Mouse (Mus musculus): ENCODE measurements around the gene Tspan1. TPM values are rescaled to one million over a fixed set of nuclear protein-coding genes. Genes with fewer than 3 reads are reported as not detected.

Gene Tspan1
- 5.0 and 7.1 TPM in 2 replicates for total RNA-seq (2017)

DNA sequence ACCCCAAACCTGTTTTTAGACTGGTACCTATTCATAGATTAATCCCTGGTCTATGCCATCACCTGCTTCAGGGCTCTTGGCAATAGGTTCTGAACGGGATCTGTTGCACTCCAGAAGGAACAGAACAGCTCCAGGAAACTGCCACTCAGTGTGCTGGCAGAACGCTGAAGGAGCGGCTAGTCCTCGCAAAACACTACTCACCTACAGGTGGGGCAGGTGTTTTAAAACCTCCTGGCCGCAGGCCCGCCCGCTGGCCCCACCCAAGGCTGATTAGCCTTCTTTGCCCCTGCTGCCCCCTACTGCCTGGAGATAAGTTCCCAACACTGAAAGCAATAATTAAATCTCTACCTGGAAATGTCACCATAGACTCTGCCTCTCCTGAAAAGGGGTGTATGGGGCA is at the start of gene Tspan1:
Gene Tspan1 (minus strand): TSS at position 198 of the 400 bp plus-strand sequence.
- no peak for ATAC-seq (ENCODE audit: extremely low read depth, insufficient number of reproducible peaks, low FRiP score, poor library complexity, severe bottlenecking)

DNA sequence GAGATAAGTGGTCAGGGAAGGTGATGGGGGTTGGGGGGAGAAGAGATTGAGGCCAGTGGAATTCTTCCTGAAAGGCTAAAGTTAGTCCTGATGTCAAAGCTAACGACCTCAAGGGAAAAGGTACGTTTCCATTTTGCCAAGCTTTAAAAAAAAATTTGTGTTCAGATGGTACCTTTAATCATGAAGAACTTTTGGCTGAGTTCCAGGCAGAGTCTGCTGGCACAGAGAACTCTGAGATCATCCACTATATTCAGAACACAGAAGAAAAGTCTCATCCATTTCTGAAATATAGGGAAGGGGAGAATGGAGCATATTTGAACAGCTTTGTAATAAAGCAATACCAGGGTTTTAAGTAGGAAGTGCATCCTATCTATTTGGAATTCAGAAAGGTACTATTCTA is 49.6 kb upstream of the Tspan1 start:
- ATAC-seq (ENCODE audit: extremely low read depth, insufficient number of reproducible peaks, low FRiP score, poor library complexity, severe bottlenecking): no peak

DNA sequence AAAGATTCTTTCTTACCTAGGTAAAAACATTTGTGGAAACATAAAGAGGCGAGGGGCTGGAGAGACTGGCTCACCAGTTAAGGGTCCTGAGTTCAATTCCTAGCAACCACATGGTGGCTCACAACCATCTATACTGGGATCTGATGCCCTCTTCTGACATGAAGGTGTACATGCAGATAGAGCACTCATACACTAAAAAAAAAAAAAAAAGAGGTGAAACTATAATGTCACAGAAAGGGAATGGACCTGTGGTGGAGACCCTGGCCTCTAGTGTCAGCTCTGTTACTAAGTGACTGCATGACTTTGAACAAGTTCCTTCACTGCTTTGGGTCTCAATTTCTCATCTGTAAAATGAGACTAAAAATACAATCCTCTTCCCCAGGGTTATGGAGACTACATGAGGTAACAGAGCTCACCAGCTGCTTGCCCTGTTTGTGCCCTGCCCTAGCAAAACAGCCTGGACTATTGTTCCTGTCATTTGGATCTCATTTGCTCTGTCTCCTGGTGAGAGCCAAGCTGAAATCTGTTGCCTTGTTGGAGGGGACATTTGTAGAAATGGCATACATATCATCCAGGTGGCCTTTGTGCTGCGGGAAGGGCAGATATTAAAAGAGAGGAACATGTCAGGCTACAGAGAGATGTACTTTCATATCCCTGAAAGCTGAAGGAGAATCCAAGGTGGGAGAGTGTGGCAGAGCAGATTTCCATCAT is 48.6 kb upstream of the Tspan1 start:
- no peak for ATAC-seq (ENCODE audit: extremely low read depth, insufficient number of reproducible peaks, low FRiP score, poor library complexity, severe bottlenecking)

DNA sequence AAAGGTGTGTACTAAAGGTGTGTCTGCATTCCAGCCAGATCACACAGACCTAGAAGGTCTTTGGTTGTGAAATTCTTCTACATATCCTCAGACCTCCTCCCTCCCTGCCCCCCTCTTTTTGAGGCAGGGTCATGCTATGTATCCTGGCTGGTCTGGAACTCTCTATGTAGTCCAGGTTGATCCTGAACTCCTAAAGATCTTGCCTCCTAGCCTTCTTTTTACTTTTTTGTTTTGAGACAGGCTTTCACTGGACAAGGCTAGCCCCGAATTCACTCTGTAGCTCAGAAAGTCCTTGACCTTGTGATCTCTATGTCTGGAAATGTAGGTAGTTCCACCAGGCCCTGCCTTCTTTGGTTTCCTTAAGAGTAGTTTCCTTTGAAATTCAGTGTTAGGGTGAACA is 41.5 kb upstream of the Tspan1 start:
- no peak for ATAC-seq (ENCODE audit: extremely low read depth, insufficient number of reproducible peaks, low FRiP score, poor library complexity, severe bottlenecking)

DNA sequence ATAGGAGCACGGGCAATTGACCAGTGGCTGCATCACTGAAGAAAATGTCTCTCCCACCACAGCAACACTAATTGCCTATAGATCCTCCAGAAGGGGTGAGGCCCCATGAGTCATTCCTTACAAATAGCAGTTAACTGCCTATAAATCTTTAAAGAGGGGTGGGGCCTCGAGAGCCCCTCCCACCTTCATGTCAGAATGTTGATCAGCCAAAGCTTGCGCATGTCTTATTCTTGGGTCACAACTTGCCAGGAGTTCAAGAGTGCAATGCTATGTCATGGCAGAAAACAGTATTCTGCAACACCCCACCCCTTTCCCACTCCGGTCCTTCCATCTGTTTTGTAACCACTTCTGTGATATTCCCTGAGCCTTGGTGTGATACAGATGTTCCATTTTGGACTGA is 39.1 kb upstream of the Tspan1 start:
- ATAC-seq (ENCODE audit: extremely low read depth, insufficient number of reproducible peaks, low FRiP score, poor library complexity, severe bottlenecking): no peak

DNA sequence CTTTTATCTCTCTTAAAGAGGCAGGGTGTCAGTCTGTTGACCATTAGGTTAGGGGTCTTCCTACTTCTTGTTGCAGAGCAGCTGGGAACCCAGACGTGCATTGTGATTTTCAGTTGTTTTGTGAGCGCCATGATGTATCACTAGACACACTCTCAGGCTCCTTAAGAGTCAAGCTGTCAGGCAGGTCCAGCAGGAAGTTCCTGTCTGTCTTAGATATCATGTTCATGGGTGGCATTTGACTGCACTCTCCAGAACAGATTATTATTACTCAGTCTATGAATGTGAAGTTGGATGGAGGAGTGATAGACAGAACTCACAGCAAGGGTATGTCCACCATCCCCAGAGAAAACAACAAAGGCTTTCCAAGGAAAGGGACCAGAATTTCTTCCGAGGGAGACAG is 37.0 kb upstream of the Tspan1 start:
- ATAC-seq (ENCODE audit: extremely low read depth, insufficient number of reproducible peaks, low FRiP score, poor library complexity, severe bottlenecking): no peak

DNA sequence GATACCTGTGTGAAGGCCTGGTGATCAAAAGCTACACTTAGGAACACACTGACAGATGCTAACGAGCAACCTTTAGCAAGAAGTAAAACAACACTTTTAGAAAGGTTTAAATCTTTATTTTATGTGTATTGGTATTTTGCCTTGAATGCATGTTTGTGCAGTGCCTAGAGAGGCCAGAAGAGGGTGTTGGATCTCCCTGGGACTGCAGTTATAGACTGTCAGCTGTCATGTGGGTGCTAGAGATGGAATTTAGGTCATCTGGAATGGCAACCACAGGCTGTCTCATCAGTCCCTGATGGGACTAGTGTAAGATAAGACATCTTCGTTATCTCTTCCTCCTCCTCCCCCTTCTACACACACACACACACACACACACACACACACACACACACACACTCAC is 31.0 kb upstream of the Tspan1 start:
- no peak for ATAC-seq (ENCODE audit: extremely low read depth, insufficient number of reproducible peaks, low FRiP score, poor library complexity, severe bottlenecking)

DNA sequence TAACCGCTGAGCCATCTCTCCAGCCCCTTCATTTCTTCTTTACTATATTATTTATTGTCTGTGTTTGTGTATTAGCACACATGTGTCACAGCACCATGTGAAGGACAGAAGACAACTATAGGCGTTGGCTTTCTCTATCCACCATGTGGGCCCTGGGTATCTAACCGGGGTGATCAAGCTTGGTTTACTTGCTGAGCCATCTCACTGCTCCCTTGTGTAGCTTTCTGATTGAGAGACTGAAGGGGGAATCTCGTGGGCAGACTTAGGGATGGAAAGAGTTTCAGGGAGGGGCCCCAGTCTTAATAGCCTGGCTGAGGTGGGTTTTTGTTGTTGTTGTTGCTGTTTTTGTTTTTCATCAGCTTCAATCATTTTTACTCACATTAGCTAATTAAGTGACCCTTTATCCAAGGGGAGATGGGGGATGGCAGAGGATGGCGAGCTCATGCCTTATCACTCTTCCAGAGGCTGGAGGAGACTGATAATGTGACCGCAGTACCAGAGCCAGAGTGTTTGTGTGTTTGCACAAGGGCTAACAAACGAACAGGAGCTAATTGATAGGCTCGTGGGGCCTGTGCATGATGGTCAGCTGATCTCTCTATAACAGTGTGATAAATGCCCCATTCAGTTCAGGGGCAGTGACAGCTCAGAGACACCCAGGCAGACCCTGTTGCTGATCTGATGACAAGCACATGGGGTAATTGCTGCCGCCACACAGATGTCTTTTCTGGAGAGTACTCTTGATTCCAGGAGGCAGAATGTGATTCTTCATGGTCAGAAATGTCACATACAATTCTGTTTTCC is 26.4 kb upstream of the Tspan1 start:
- no peak for ATAC-seq (ENCODE audit: extremely low read depth, insufficient number of reproducible peaks, low FRiP score, poor library complexity, severe bottlenecking)

DNA sequence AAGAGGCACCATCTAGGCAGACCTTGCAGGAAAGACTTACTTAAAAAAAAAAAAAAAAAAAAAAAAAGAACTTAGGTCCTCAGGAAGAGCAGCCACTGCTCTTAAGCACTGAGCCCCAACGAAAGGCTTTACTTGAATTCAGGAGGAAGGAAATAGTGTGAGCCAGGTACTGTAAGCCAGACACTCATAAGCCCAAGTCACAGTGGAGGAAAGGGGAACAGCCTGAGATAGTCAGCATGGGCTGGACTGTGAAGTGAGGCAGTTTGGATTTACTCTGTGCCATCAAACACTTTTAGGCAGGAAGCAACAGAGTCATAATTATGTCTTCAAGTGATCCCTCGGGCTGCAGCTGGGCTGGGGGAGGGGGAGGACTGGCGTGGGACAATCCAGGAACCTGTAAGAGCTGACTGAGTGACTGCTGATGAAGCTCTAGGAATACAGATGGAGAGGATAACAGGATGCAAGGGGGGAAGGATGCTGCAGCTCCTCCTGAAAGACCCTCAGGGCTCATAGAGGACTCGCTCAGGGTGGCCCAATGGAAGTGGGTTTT is 25.0 kb upstream of the Tspan1 start:
- ATAC-seq (ENCODE audit: extremely low read depth, insufficient number of reproducible peaks, low FRiP score, poor library complexity, severe bottlenecking): no peak

DNA sequence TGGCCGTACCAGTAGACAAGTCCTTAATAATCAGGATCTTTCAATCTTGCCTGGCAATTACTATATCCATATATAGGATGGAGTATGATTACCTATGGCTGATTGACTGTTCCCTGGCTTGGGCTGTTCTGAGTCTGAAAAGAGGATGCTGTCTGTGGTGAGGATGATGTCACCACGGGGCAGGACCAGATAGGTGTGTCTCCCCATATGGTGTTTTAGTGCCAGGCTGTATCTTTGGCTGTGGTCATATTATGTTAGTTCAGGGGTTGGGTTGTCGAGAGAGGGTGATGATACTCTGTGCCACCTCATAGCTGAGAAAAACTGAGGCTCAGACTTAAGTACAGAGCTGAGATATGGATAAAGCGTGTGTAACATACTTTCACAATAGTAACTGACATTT is 17.7 kb upstream of the Tspan1 start:
- no peak for ATAC-seq (ENCODE audit: extremely low read depth, insufficient number of reproducible peaks, low FRiP score, poor library complexity, severe bottlenecking)

DNA sequence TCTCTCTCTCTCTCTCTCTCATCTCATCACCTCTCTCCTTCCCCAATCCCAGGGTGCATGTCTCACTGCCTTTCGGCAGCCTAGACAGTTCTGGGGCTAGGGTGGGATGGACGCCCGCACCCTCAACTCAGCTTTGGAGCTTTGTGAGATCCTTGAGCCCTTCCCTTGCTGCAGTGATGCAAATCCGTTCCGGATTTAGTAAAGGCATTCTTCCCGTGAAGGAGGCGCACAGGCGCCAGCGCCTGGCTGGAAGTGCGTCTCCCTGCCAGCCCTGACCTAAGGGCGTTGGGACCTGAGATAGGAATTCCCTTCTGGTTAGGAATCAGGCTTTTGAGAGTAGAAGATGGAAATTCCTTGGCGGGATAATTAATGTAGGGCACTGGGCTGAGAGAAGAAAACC is 15.3 kb upstream of the Tspan1 start:
- ATAC-seq (ENCODE audit: extremely low read depth, insufficient number of reproducible peaks, low FRiP score, poor library complexity, severe bottlenecking): no peak

DNA sequence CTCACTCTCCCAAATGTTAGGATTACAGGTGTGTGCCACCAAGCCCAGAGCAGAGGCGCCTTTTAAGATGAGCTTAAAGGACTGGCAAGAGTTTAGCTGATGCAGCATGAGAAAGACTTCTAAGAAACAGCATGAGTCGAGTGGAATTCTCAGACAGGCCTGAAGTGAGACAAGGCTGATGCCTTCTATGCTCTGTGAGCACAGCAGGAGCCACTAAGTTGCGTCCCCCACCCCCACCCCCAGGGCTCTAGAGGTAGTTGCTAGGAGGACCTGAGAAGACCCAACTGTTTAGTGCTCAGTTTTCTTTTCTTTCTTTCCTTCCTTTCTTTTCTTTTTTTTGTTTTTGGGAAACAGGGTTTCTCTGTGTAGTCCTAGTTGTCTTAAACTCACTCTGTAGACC is 14.7 kb upstream of the Tspan1 start:
- ATAC-seq (ENCODE audit: extremely low read depth, insufficient number of reproducible peaks, low FRiP score, poor library complexity, severe bottlenecking): no peak

DNA sequence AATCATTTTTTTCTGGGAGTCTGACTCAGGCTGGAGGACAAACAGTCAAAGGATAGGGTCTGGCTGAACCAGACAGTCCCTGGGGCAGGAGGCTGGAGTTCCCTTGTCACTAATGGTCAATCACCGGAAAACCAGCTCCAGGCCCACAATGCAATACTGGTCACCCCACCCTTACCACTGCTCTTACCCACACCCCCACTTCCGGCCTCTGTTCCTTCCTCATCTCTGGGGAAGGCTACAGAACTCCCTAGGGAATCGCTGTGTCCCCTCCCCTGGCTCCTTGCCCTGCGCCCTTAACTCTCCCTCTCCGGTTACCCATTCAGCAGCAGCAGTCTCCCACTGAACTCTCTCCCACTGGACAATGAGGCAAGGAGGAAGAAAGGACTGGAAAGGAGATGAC is 9.7 kb upstream of the Tspan1 start:
- ATAC-seq (ENCODE audit: extremely low read depth, insufficient number of reproducible peaks, low FRiP score, poor library complexity, severe bottlenecking): peak; percentile 30; the same call in 1 of the 2 replicates

DNA sequence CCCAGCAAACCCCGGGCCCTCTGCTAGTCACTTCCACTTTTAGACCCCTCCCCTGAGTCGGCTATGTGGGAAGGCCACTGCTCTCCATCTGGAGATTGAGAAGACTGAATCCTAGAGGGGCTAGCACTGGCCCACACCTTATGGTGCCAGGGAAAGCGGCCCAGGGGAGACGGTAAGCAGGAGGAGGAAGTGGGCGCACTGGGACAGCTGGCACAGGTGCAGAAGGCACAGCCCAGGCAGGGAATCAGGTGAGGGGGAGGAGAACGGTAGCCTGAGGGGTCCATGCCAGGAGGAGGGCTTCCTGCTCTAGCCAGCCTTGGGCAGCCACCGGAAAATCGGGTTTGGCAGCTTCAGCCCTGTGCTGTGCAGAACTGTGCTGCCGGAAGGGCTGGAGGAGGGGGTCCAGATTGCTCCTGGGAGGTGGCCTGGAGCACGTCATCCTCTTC is 9.2 kb upstream of the Tspan1 start:
- ATAC-seq (ENCODE audit: extremely low read depth, insufficient number of reproducible peaks, low FRiP score, poor library complexity, severe bottlenecking): peak; percentile 6; the same call in 1 of the 2 replicates

DNA sequence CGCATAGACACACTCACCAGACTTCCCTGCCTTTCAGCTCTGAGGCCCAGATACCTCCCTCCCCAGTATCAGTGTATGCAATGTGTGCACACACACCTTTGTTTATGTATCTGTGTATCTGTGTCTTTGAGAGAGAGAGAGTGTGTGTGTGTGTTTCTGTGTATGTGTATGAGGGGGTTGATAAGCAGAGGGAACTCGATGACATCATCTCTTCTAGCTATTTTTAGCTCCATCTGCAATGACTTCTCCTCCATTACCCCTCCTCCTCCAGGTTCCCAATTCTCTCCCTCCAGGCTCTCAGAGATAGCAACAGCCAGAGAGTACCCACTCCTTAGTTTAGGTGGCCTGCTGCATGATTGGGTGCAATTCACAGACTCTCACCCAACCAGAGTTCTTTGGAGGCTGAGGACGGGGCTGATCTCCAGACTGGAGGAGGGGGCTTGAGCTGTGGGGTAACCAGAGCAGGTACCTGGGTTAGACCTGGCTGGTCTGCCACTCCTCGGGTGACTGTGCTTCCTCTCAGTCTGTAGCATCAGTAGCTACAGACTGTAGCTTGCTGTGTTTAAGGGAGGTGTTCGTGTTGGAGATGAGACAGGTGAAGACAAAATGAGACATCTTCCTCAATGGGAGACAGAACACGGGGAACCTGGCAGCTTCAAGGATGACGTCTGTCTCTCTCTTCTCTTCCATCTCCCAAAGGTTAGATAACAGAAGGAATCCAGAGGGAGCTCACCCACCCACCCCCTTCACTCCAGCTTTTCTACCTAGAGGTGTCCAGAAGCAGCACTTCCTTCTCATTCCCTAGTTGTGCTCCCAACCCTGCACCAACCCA is 8.5 kb upstream of the Tspan1 start:
- no peak for ATAC-seq (ENCODE audit: extremely low read depth, insufficient number of reproducible peaks, low FRiP score, poor library complexity, severe bottlenecking)

DNA sequence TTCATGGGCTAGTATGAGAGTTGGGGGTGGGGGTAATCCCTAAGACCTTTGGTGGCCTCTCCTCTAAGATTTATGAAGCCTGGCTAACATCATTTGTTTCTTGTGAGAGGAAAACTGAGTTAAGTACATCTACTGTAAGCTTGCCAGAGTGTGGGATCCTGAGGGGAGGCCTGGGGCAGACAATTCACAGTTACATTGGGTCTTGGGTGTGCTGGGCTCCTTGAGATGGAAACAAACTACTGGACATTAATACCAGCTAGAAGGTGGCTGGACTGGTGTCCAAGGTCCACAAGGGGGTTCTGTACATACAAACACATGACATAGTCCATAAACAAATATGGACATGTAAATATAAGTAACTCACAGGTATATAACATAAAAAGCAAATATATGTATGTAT is 7.7 kb upstream of the Tspan1 start:
- ATAC-seq (ENCODE audit: extremely low read depth, insufficient number of reproducible peaks, low FRiP score, poor library complexity, severe bottlenecking): no peak

DNA sequence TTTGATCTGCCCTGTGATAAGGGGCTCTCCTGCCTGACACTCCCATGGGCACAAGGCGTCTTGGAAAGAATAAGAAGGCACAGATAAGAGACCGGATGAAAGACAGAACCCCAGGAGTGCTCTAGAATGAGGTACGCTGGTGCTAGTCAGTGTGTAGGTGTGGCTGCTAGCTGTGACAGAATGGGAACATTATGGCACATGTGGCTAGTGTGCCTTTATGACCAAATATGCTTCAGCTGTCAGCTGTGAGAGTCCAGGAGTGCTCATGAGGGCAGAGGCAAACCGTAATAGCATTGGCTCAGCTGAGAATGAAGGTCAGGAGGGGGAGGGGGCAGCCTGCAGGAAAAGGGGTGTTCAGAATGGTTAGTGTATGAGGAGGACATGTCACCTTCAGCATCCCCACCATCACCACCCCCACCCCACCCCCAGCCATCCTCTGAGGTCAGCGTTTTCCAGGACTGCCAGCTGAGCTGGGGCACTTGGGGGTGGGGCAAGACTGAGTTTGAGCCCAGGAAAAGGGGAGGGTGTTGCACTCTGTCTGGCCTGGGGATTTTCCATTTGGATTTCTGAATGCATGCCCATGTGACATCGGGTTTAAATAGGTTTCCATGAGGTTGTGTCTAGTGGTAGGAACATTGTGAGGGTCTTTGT is 7.2 kb upstream of the Tspan1 start:
- ATAC-seq (ENCODE audit: extremely low read depth, insufficient number of reproducible peaks, low FRiP score, poor library complexity, severe bottlenecking): no peak

DNA sequence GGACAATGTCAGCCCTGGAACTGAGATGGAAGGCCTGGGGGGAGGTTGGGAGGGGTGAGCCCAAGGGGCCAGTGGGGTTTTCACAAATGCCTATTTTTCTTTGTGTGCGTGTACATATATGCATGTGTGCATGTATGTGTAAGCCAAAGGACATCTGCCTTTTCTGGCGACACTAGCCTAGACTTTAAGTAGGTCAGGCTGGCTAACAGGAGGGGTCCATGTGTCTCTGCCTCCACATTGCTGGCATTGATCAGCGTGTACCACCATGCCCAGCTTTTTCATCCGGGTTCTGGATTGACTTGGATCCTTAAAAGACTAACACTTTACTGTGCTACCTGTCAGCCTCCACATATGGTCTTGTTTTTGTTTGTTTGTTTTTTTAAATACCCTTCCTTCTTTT is 6.4 kb upstream of the Tspan1 start:
- no peak for ATAC-seq (ENCODE audit: extremely low read depth, insufficient number of reproducible peaks, low FRiP score, poor library complexity, severe bottlenecking)

DNA sequence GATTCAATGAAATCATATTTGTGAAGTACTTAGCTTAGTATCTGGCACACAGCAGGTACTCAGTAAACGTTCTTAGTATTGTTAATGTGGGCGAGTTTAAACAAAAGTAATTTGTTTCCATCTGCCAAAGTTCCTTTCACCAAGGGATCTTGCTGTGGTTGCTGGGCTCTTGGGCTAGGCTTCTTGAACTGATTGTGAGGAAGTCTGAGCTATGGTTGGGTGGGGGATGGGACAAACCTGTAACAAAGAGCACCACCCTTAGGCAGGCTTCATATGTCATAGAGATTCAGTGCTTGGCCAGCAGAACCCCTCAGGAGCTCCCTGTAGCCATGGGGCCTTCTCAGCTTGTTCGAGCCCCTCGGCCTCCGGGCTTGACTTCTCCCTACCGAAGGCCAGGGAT is 5.7 kb upstream of the Tspan1 start, which contains the start of the genes 1700042G07Rik and Gm49337:
Gene 1700042G07Rik (plus strand): TSS at position 301 of the 400 bp plus-strand sequence.
Gene Gm49337 (plus strand): TSS at position 313 of the 400 bp plus-strand sequence.
- no peak for ATAC-seq (ENCODE audit: extremely low read depth, insufficient number of reproducible peaks, low FRiP score, poor library complexity, severe bottlenecking)
